Mouse (Mus musculus) kidney, adult 2 months (tissue): ENCODE results near the gene Dgkq. TPM values are rescaled to one million over a fixed set of nuclear protein-coding genes. Genes with fewer than 3 reads are reported as not detected.
A peak's percentile ranks its signal among the peaks of the same experiment; 100 is the strongest.

Experiments used
- DNase-seq: peaks from one replicate; pipeline ENCODE4 v3.0.0; 2021
- H3K27ac ChIP-seq: fragments of 200-500 bp; 2 replicates; pipeline ENCODE4 v1.5.1; 2012; ENCODE audit warnings: low read depth, low read length, control low read depth, inconsistent platforms; ENCODE audit not compliant: insufficient read depth
- H3K27me3 ChIP-seq: fragments of 200-500 bp; replicated peaks from 2 replicates; pipeline ENCODE4 v1.6.1; 2012; ENCODE audit warnings: mild to moderate bottlenecking, moderate library complexity, low read length, inconsistent platforms; ENCODE audit not compliant: control insufficient read depth, insufficient read depth
- H3K36me3 ChIP-seq: fragments of 200-500 bp; 2 replicates; pipeline ENCODE4 v1.6.1; 2012; ENCODE audit warnings: mild to moderate bottlenecking, moderate library complexity, low read length, inconsistent platforms; ENCODE audit not compliant: control insufficient read depth, insufficient read depth
- H3K4me1 ChIP-seq: fragments of 200-500 bp; 2 replicates; pipeline ENCODE4 v1.6.1; 2011; ENCODE audit warnings: low read length; ENCODE audit not compliant: control insufficient read depth, insufficient read depth
- H3K4me3 ChIP-seq: fragments of 200-500 bp; 2 replicates; pipeline ENCODE4 v1.5.1; 2011; ENCODE audit warnings: mild to moderate bottlenecking, low read depth, low read length, control low read depth; ENCODE audit not compliant: insufficient read depth
- CTCF ChIP-seq: fragments of 200-500 bp; conservative IDR thresholded peaks from 2 replicates; pipeline ENCODE4 v1.5.1; 2011; ENCODE audit warnings: low read depth, mild to moderate bottlenecking, control low read depth, low read length, moderate library complexity, mixed read lengths; ENCODE audit not compliant: insufficient read depth, insufficient read length
- POLR2A ChIP-seq: fragments of 200-500 bp; IDR thresholded peaks from one replicate; pipeline ENCODE4 v1.6.1; 2011; ENCODE audit warnings: low read depth, low read length, control low read depth
- WGBS: fragments of 180-500 bp; shearing (Covaris S2); methylation state at CpG from one replicate; pipeline ENCODE4 v1.1.7; 2018; 5-methylcytosine and 5-hydroxymethylcytosine counted together
- polyA plus RNA-seq: library from polyadenylated mRNA; depleted of rRNA; stranded (reverse); fragments of >200 nt; gene quantifications from 2 replicates; pipeline ENCODE4 v1.2.3, GENCODE M21; 2012

Gene Dgkq
- polyA plus RNA-seq, 1 experiment: 27.9 TPM

DNA sequence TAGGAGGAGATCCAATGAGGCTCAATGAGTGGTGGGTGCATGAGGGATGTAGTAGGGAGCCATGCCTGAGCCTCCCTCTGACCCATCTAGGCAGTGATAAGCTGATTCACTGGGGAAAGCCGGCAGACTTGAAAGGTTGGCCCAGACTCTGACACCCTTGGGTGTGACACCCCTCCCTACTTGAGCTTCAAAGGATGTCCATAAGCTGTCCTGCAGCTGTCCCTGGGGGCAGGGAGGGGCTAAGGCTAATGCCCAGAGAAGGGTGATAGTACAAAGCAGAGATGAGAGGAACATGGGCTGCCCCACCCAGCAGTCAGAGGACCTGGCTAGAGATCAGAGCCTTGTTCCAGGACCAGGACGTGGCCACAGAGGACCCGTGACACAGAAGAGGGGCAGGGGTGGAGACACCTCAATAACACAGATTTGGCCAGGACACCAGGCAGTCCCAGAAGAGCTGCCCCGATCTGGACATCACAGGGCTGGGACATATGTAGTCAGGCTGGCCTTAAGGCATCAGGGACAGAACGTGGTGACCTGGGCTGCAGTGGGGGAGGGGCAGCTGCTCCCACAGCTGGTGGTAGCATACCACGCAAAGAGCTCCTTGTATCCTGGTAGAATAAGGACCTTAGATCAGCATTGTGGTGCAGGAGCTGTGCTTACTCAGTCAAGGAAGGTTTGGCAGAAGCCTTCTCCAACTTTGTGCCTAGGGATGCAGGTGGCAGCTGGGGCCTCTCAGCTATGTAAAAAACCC is 39.7 kb upstream of the Dgkq start:
- H3K4me3 ChIP-seq: no peak overlapping the region
- peaks cover 15% of the 10 kb centered on the region for H3K4me1 ChIP-seq
- no peaks in the 10 kb centered on the region for H3K36me3 ChIP-seq
- 43% methylated on average over 6 of the region's 6 CpGs for WGBS
- H3K27me3 ChIP-seq: no peaks in the 10 kb centered on the region
- TF ChIP-seq POLR2A (no peak), CTCF (no peak)
- peak overlapping the region; percentile 72 for H3K27ac ChIP-seq
- no peak for DNase-seq

DNA sequence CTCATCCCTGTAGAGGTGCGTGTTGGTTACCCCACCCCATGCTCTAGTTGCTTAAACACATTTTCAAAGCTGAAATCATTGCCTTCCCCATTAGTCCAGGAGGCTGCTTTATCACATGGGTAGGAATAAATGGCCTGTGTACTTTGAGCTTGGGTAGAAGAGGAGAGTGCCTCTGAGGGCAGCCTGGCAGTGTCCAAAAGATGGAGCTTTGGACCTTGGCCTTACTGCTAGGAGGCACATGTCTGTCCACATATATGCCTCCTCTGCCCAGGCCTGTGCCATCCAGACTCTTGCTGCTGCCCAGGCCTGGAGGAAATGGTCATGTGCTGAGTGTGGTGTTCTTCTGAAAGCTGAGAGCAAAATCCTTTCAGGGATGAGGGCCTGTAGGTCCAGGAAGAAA is 38.9 kb upstream of the Dgkq start:
- Histone ChIP-seq H3K27ac (peak overlapping the region; percentile 72), H3K36me3 (no peaks in the 10 kb centered on the region), H3K4me1 (peaks cover 15% of the 10 kb centered on the region), H3K27me3 (no peaks in the 10 kb centered on the region), H3K4me3 (no peak overlapping the region)
- peak; percentile 87 for DNase-seq
- 67% methylated on average over 1 of the region's 1 CpGs for WGBS
- TF ChIP-seq POLR2A: no peak

DNA sequence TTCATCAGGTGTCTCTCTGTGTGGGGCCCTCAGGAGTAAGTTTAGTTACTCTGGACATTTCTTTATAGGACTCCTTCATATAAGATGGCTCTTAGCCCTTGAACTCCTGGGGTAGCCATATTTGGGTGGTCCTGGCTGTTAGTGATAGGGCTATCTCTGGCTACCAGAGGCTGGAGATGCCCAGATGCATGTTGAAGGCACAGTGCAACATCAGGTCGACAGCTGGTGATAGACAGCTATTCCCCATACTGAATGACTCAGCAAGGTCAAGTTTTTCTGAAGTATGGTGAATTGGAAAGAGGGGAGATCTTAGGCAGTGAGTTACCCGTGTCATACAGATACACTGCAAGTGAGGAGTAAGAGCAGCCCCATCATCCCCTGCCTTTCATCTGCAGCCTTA is 38.3 kb upstream of the Dgkq start:
- no peak for DNase-seq
- TF ChIP-seq POLR2A: no peak
- no peak for TF ChIP-seq CTCF
- H3K4me1 ChIP-seq: peaks cover 15% of the 10 kb centered on the region
- WGBS: 71% methylated on average over 2 of the region's 2 CpGs
- H3K36me3 ChIP-seq: no peaks in the 10 kb centered on the region
- peak overlapping the region; percentile 21 for H3K27ac ChIP-seq
- no peak overlapping the region for H3K4me3 ChIP-seq
- no peaks in the 10 kb centered on the region for H3K27me3 ChIP-seq

DNA sequence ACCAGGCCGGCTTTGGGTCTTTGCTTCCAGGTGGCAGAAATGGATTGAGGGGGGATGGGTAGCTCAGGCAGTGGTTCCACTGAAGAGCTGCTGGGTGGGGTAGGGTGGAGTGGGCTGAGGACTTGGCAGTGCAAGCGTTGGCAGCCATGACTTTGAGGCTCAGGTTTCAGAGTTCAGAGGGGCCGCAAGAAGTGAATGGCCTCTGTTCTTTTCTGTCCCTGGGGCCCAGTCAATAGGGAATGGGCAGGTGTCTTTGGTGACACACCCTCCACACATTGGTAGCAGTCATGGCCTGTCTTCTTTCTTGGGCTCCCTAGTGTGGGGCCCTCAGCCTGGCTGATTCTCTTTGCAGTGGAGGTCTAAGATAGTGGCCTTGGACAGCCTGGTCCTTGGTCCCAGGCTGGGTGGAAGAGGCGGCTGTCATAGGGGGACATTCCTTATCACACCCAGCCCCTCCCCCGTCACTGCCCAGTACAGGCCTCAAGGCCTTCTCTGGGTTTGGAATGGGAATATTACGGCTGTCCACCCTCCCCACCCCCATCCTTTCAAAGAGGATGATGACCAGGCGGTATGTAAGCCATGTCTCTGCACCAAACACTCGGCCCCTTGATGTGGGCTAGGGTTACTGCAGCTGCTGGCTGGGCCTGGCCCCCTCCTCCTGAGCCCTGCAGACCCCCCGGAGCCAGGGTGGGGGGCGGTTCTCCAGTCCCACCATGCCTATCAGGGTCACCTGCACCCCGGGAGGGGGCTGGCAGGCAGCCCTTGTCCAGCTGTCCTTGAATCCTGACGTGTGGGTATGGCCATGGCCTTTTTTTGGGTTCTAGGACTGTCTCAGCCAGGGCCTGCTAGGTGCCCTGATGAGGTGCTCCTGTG is 34.5 kb upstream of the Dgkq start:
- Histone ChIP-seq H3K4me3 (no peak overlapping the region), H3K36me3 (no peaks in the 10 kb centered on the region), H3K27me3 (no peaks in the 10 kb centered on the region), H3K4me1 (peaks cover 10% of the 10 kb centered on the region), H3K27ac (no peak overlapping the region)
- WGBS: 74% methylated on average over 12 of the region's 12 CpGs
- TF ChIP-seq POLR2A: no peak
- TF ChIP-seq CTCF: no peak
- DNase-seq: no peak

DNA sequence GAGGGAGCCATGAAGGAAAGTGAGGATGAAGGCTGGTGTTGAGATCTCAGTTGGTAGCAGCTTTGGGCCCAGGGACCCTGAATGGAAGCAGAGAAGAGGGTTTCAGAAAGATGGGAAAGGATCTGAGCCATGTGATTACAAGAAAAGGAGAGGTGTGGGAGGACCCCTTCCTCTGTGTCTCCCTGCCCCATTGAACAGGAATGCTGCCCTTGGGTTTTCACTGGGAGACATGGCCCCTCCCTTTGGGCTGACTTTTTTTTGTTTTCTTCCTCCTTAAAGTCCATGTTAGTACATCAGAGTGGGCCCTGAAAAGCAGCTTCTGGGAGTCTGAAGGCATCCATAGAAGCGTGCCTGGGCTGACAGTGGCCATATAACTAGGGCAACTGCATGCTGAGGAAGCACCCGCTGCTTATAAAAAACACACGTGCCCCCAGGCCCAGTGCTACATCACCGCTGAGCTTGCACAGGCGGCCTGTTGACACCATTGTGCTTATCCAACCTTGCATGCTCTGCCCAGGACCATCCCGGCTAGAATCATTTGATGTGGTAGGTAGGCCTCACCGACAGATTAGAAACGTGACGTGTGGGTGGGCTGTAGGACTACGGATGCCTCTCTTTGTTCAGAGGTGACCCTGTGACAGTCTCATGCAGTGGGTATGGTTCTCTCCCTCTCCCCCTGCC is 32.0 kb upstream of the Dgkq start:
- WGBS: 66% methylated on average over 10 of the region's 10 CpGs
- no peaks in the 10 kb centered on the region for H3K36me3 ChIP-seq
- H3K27ac ChIP-seq: no peak overlapping the region
- TF ChIP-seq POLR2A (no peak), CTCF (no peak)
- H3K27me3 ChIP-seq: no peaks in the 10 kb centered on the region
- no peak for DNase-seq
- H3K4me3 ChIP-seq: no peak overlapping the region
- no peaks in the 10 kb centered on the region for H3K4me1 ChIP-seq

DNA sequence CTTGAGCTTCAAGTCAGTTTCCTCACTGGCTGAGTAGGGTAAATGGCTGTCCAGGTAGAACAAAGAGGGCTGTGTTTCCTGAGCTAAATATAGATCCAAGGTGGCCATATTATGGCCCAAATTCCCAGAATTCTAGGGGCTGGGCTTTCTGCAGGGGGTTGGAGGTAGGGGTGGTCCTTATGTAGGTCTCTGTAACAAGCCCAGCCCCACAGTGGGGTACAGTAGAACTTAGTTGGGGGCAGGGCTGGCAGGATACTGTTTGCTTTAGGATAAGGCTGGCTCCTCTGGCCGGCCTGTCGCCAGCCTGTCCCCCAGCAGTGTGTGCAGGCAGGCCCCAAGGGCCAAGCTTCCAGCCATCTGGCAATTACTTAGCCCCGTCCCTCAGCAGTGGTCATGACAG is 30.9 kb upstream of the Dgkq start:
- Histone ChIP-seq H3K4me3 (no peak overlapping the region), H3K27ac (no peak overlapping the region), H3K36me3 (no peaks in the 10 kb centered on the region), H3K4me1 (no peaks in the 10 kb centered on the region), H3K27me3 (no peaks in the 10 kb centered on the region)
- TF ChIP-seq POLR2A: no peak
- TF ChIP-seq CTCF: no peak
- 71% methylated on average over 3 of the region's 3 CpGs for whole genome bisulfite sequencing
- DNase-seq: no peak

DNA sequence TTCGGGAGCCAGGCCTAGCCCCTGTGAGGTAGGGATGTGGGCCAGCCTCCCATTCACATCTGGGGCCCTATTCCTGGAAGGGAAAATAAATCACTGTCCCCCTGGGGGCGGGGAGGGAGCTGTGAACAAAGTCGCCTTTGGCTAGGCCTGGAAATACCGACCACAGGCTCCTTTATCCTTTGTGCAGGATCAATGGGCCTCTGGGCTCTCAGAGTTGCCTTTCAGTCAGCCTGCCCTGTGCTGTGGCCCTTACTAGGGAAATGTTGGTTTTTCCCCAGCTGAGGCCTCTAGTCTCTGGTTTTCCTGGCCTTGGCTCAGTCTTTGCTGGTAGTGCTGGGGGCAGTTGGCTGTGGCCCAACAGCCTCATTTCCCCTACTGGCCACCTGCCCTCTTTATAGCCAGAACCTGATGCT is 27.9 kb upstream of the Dgkq start:
- no peaks in the 10 kb centered on the region for H3K27me3 ChIP-seq
- WGBS: 63% methylated on average over 4 of the region's 4 CpGs
- DNase-seq: no peak
- TF ChIP-seq POLR2A: no peak
- no peak for TF ChIP-seq CTCF
- H3K27ac ChIP-seq: no peak overlapping the region
- peaks cover 3% of the 10 kb centered on the region; the same call in 1 of the 2 replicates for H3K4me1 ChIP-seq
- H3K36me3 ChIP-seq: no peaks in the 10 kb centered on the region
- no peak overlapping the region for H3K4me3 ChIP-seq
